Comparison of ENCODE assay signal across 8 mouse cellular contexts in the genomic region with DNA sequence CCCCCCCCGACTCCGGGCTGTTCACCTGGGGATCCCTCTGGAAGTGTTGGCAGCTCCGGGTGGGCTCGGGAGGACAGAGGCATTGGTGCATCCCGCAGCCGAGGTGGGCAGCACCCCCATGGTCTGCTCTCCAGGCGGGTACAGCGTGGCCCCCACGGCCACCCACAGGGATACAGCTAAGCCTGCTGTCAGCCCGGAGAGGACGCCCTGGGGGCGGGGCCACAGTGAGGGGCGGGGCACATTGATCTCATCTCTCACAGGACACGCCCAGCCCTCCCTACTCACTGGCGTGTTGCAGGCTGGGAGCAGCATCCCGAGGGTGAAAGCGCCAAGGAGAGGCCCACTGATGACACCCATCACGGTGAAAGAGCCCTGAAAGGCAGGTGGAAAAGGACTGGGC. TPM values are rescaled to one million over a fixed set of nuclear protein-coding genes. Genes with fewer than 3 reads are reported as not detected.
DNase-seq lines count a peak whose midpoint lies in the region; ATAC-seq and TF ChIP-seq lines count a peak whose summit lies in the region.

No protein-coding gene starts in this region.

- peak; percentile 77 for DNase-seq in brain, adult 2 months (ENCODE audit: low read depth, low spot score)
- DNase-seq in midbrain, embryonic 14.5 days: peak; percentile 22
- no peak for DNase-seq in left cerebral cortex, postnatal 14 days (ENCODE audit: low spot score in 2 of 2)
- DNase-seq in left cerebral cortex, adult 8-10 months (ENCODE audit: low spot score in 2 of 2): no peak

- H3K27ac ChIP-seq in kidney, embryonic 15.5 days: no peak overlapping the region
- H3K27ac ChIP-seq in kidney, embryonic 14.5 days (ENCODE audit: low read depth, low read length): no peak overlapping the region
- H3K27ac ChIP-seq in midbrain, embryonic 14.5 days (replicated peaks; ENCODE audit: low read depth, low read length): no peak overlapping the region
- no peak overlapping the region for H3K27ac ChIP-seq in intestine, postnatal 0 days (ENCODE audit: low read depth, low read length)

- H3K36me3 ChIP-seq in kidney, embryonic 15.5 days: no peaks in the 10 kb centered on the region
- no peaks in the 10 kb centered on the region for H3K36me3 ChIP-seq in kidney, embryonic 14.5 days (ENCODE audit: control insufficient read depth, insufficient read depth, low read length)
- no peaks in the 10 kb centered on the region for H3K36me3 ChIP-seq in midbrain, embryonic 14.5 days (ENCODE audit: control insufficient read depth, insufficient read depth, low read length)
- no peaks in the 10 kb centered on the region for H3K36me3 ChIP-seq in intestine, postnatal 0 days (ENCODE audit: control insufficient read depth, insufficient read depth)

- 0 out of 2 replicates have a peak overlapping the region, but pooled peaks have one; percentile 21 for H3K4me2 ChIP-seq in kidney, embryonic 15.5 days
- H3K4me2 ChIP-seq in kidney, embryonic 14.5 days (replicated peaks; ENCODE audit: low read depth, low read length): no peak overlapping the region; the same call in 1 of the 2 replicates
- peak overlapping the region; percentile 22; the same call in 1 of the 2 replicates for H3K4me2 ChIP-seq in midbrain, embryonic 14.5 days (ENCODE audit: low read length)
- H3K4me2 ChIP-seq in intestine, postnatal 0 days (replicated peaks; ENCODE audit: low read depth): no peak overlapping the region

- 4% methylated on average over 18 of the region's 18 CpGs for WGBS in kidney, embryonic 15.5 days
- 1% methylated on average over 15 of the region's 18 CpGs for WGBS in kidney, embryonic 14.5 days
- 5% methylated on average over 18 of the region's 18 CpGs for WGBS in midbrain, embryonic 14.5 days
- 8% methylated on average over 18 of the region's 18 CpGs for WGBS in intestine, postnatal 0 days

- no peak overlapping the region for H3K9ac ChIP-seq in kidney, embryonic 15.5 days
- no peak overlapping the region for H3K9ac ChIP-seq in kidney, embryonic 14.5 days (ENCODE audit: low read depth, low read length)
- 0 out of 2 replicates have a peak overlapping the region, but pooled peaks have one; percentile 6 for H3K9ac ChIP-seq in midbrain, embryonic 14.5 days (replicated peaks; ENCODE audit: low read length)
- no peak overlapping the region for H3K9ac ChIP-seq in intestine, postnatal 0 days (ENCODE audit: low read depth, low read length)

- no peak for TF ChIP-seq CTCF in intestine, postnatal 0 days (IDR thresholded peaks at IDR 0.05; ENCODE audit: low read depth)

- H3K4me1 ChIP-seq in kidney, embryonic 15.5 days: peaks cover 20% of the 10 kb centered on the region
- H3K4me1 ChIP-seq in kidney, embryonic 14.5 days (ENCODE audit: control insufficient read depth, insufficient read depth, low read length): peaks cover 11% of the 10 kb centered on the region
- H3K4me1 ChIP-seq in midbrain, embryonic 14.5 days (ENCODE audit: control insufficient read depth, insufficient read depth, low read length): peaks cover 3% of the 10 kb centered on the region; the same call in 1 of the 2 replicates
- 0 out of 2 replicates have a peak, but pooled peaks cover 3% of the 10 kb centered on the region for H3K4me1 ChIP-seq in intestine, postnatal 0 days (replicated peaks; ENCODE audit: control insufficient read depth, insufficient read depth, low read length)

- H3K9me3 ChIP-seq in kidney, embryonic 15.5 days (replicated peaks): no peaks in the 10 kb centered on the region
- no peaks in the 10 kb centered on the region for H3K9me3 ChIP-seq in kidney, embryonic 14.5 days (ENCODE audit: control insufficient read depth, low read length)
- no peaks in the 10 kb centered on the region for H3K9me3 ChIP-seq in midbrain, embryonic 14.5 days (ENCODE audit: control insufficient read depth, low read length)
- H3K9me3 ChIP-seq in intestine, postnatal 0 days (ENCODE audit: control insufficient read depth): no peaks in the 10 kb centered on the region

- intact Hi-C loops in left cerebral cortex, postnatal 14 days (cut with DNase I): no loop called here

- H3K27me3 ChIP-seq in kidney, embryonic 15.5 days: peaks cover 43% of the 10 kb centered on the region
- H3K27me3 ChIP-seq in kidney, embryonic 14.5 days (ENCODE audit: control insufficient read depth, insufficient read depth, low read length): peaks cover 25% of the 10 kb centered on the region
- H3K27me3 ChIP-seq in midbrain, embryonic 14.5 days (ENCODE audit: control insufficient read depth, insufficient read depth, low read length): peaks cover 22% of the 10 kb centered on the region
- H3K27me3 ChIP-seq in intestine, postnatal 0 days (replicated peaks; ENCODE audit: control insufficient read depth, insufficient read depth, low read length): peaks cover 17% of the 10 kb centered on the region

- no peak overlapping the region for H3K4me3 ChIP-seq in kidney, embryonic 15.5 days (replicated peaks)
- H3K4me3 ChIP-seq in kidney, embryonic 14.5 days (ENCODE audit: low read length): no peak overlapping the region
- no peak overlapping the region for H3K4me3 ChIP-seq in midbrain, embryonic 14.5 days (replicated peaks; ENCODE audit: low read depth, low read length)
- H3K4me3 ChIP-seq in intestine, postnatal 0 days (ENCODE audit: low read depth, low read length): no peak overlapping the region

- ATAC-seq in kidney, embryonic 15.5 days (replicated peaks; ENCODE audit: low FRiP score): no peak
- no peak for ATAC-seq in kidney, embryonic 14.5 days (ENCODE audit: low FRiP score, low TSS enrichment)
- peak; percentile 41; the same call in 1 of the 2 replicates for ATAC-seq in granulocyte monocyte progenitor cell, adult 5-6 weeks (replicated peaks; ENCODE audit: poor library complexity, severe bottlenecking)
- ATAC-seq in midbrain, embryonic 14.5 days (ENCODE audit: low FRiP score, low TSS enrichment): 0 out of 2 replicates have a peak, but pooled peaks have one; percentile 21
- no peak for ATAC-seq in intestine, postnatal 0 days

RNA-seq across cellular contexts. Expression of gene Slc5a5, which starts 4.9 kb away (rescaled TPM):
- 0.06 and 0.25 TPM in 2 replicates for polyA plus RNA-seq in kidney, embryonic 15.5 days (2015; fragmentation: Nextera tagmentation; extraction: Ambion mirVana)
- 0.09 and 0.19 TPM in 2 replicates for polyA plus RNA-seq in kidney, embryonic 14.5 days (2014; fragmentation: Nextera tagmentation; extraction: Ambion mirVana)
- not detected in 2 replicates for total RNA-seq in granulocyte monocyte progenitor cell, adult 5-6 weeks (2014; fragmentation: Nextera tagmentation)
- 0.15 TPM in 1 of 2 replicates, not detected in the other for total RNA-seq in granulocyte monocyte progenitor cell, adult 5-6 weeks (2017)
- polyA plus RNA-seq in midbrain, embryonic 14.5 days (2014; fragmentation: Nextera tagmentation; extraction: Ambion mirVana): 0.40 and 0.96 TPM in 2 replicates
- total RNA-seq in left cerebral cortex, postnatal 14 days (2021): 10 to 100 TPM in 1 of 2 experiments, 1 to 10 TPM in 1; 8.4 to 10.3 TPM
- total RNA-seq in left cerebral cortex, adult 8-10 months (2022): 10 to 100 TPM; 10.2 to 11.9 (median 11.5) TPM
- polyA plus RNA-seq in intestine, postnatal 0 days (2015; fragmentation: Nextera tagmentation; extraction: Ambion mirVana): 0.20 and 0.52 TPM in 2 replicates

RNA-seq across cellular contexts. Expression of gene Rpl18a, which starts 9.5 kb away (rescaled TPM):
- 4,326 and 4,329 TPM in 2 replicates for polyA plus RNA-seq in kidney, embryonic 15.5 days (2015; fragmentation: Nextera tagmentation; extraction: Ambion mirVana)
- 5,375 and 6,285 TPM in 2 replicates for polyA plus RNA-seq in kidney, embryonic 14.5 days (2014; fragmentation: Nextera tagmentation; extraction: Ambion mirVana)
- total RNA-seq in granulocyte monocyte progenitor cell, adult 5-6 weeks (2014; fragmentation: Nextera tagmentation): 5,658 and 6,549 TPM in 2 replicates
- 2,742 and 3,425 TPM in 2 replicates for total RNA-seq in granulocyte monocyte progenitor cell, adult 5-6 weeks (2017)
- 2,701 and 2,857 TPM in 2 replicates for polyA plus RNA-seq in midbrain, embryonic 14.5 days (2014; fragmentation: Nextera tagmentation; extraction: Ambion mirVana)
- 100 to 1,000 TPM; 581 to 588 TPM for total RNA-seq in left cerebral cortex, postnatal 14 days (2021)
- 100 to 1,000 TPM; 653 to 769 (median 710) TPM for total RNA-seq in left cerebral cortex, adult 8-10 months (2022)
- 2,933 and 2,947 TPM in 2 replicates for polyA plus RNA-seq in intestine, postnatal 0 days (2015; fragmentation: Nextera tagmentation; extraction: Ambion mirVana)

RNA-seq across cellular contexts. Expression of gene Ccdc124, which starts 13.9 kb away (rescaled TPM):
- polyA plus RNA-seq in kidney, embryonic 15.5 days (2015; fragmentation: Nextera tagmentation; extraction: Ambion mirVana): 115 and 123 TPM in 2 replicates
- polyA plus RNA-seq in kidney, embryonic 14.5 days (2014; fragmentation: Nextera tagmentation; extraction: Ambion mirVana): 117 and 142 TPM in 2 replicates
- total RNA-seq in granulocyte monocyte progenitor cell, adult 5-6 weeks (2014; fragmentation: Nextera tagmentation): 19.4 and 22.3 TPM in 2 replicates
- total RNA-seq in granulocyte monocyte progenitor cell, adult 5-6 weeks (2017): 35.9 and 38.9 TPM in 2 replicates
- polyA plus RNA-seq in midbrain, embryonic 14.5 days (2014; fragmentation: Nextera tagmentation; extraction: Ambion mirVana): 149 and 178 TPM in 2 replicates
- total RNA-seq in left cerebral cortex, postnatal 14 days (2021): 10 to 100 TPM; 85.4 to 87.5 TPM
- 10 to 100 TPM; 76.5 to 94.5 (median 85.6) TPM for total RNA-seq in left cerebral cortex, adult 8-10 months (2022)
- polyA plus RNA-seq in intestine, postnatal 0 days (2015; fragmentation: Nextera tagmentation; extraction: Ambion mirVana): 61.7 and 64.3 TPM in 2 replicates

RNA-seq across cellular contexts. Expression of gene Map1s, which starts 18.1 kb away (rescaled TPM):
- polyA plus RNA-seq in kidney, embryonic 15.5 days (2015; fragmentation: Nextera tagmentation; extraction: Ambion mirVana): 49.7 and 58.9 TPM in 2 replicates
- 32.1 and 43.4 TPM in 2 replicates for polyA plus RNA-seq in kidney, embryonic 14.5 days (2014; fragmentation: Nextera tagmentation; extraction: Ambion mirVana)
- 12.1 and 24.0 TPM in 2 replicates for total RNA-seq in granulocyte monocyte progenitor cell, adult 5-6 weeks (2014; fragmentation: Nextera tagmentation)
- 7.4 and 7.6 TPM in 2 replicates for total RNA-seq in granulocyte monocyte progenitor cell, adult 5-6 weeks (2017)
- 46.5 and 54.0 TPM in 2 replicates for polyA plus RNA-seq in midbrain, embryonic 14.5 days (2014; fragmentation: Nextera tagmentation; extraction: Ambion mirVana)
- total RNA-seq in left cerebral cortex, postnatal 14 days (2021): 10 to 100 TPM; 70.4 to 84.5 TPM
- total RNA-seq in left cerebral cortex, adult 8-10 months (2022): 100 to 1,000 TPM in 1 of 4 experiments, 10 to 100 TPM in 3; 89.4 to 101 (median 91.1) TPM
- 13.8 and 14.7 TPM in 2 replicates for polyA plus RNA-seq in intestine, postnatal 0 days (2015; fragmentation: Nextera tagmentation; extraction: Ambion mirVana)

RNA-seq across cellular contexts. Expression of gene Kcnn1, which starts 24.6 kb away (rescaled TPM):
- polyA plus RNA-seq in kidney, embryonic 15.5 days (2015; fragmentation: Nextera tagmentation; extraction: Ambion mirVana): 2.6 and 2.9 TPM in 2 replicates
- 2.5 and 2.6 TPM in 2 replicates for polyA plus RNA-seq in kidney, embryonic 14.5 days (2014; fragmentation: Nextera tagmentation; extraction: Ambion mirVana)
- 0.30 and 0.49 TPM in 2 replicates for total RNA-seq in granulocyte monocyte progenitor cell, adult 5-6 weeks (2014; fragmentation: Nextera tagmentation)
- total RNA-seq in granulocyte monocyte progenitor cell, adult 5-6 weeks (2017): 0.90 and 3.5 TPM in 2 replicates
- 13.3 and 16.0 TPM in 2 replicates for polyA plus RNA-seq in midbrain, embryonic 14.5 days (2014; fragmentation: Nextera tagmentation; extraction: Ambion mirVana)
- total RNA-seq in left cerebral cortex, postnatal 14 days (2021): 10 to 100 TPM; 17.2 to 19.2 TPM
- 10 to 100 TPM; 15.7 to 28.6 (median 17.7) TPM for total RNA-seq in left cerebral cortex, adult 8-10 months (2022)
- polyA plus RNA-seq in intestine, postnatal 0 days (2015; fragmentation: Nextera tagmentation; extraction: Ambion mirVana): 0.17 and 0.30 TPM in 2 replicates

Comparison
In these comparisons a context has a peak if more than half of its experiments do, and no peak if none do; other contexts are left out.
1. H3K4me2 ChIP-seq: peak in kidney, embryonic 15.5 days (single experiment) and midbrain, embryonic 14.5 days (single experiment); none in kidney, embryonic 14.5 days (single experiment) and intestine, postnatal 0 days (single experiment).
2. ATAC-seq: peak in granulocyte monocyte progenitor cell, adult 5-6 weeks (single experiment) and midbrain, embryonic 14.5 days (single experiment); none in kidney, embryonic 15.5 days (single experiment), kidney, embryonic 14.5 days (single experiment) and intestine, postnatal 0 days (single experiment).
3. DNase-seq: peak in brain, adult 2 months (single experiment) and midbrain, embryonic 14.5 days (single experiment); none in left cerebral cortex, postnatal 14 days (0 of 2) and left cerebral cortex, adult 8-10 months (0 of 2).